Mouse (Mus musculus) thymus, adult 2 months (tissue): ENCODE results near the gene Tmem184c.
A peak's percentile ranks its signal among the peaks of the same experiment; 100 is the strongest.

Source experiments
- CTCF ChIP-seq: fragments of 200-500 bp; IDR thresholded peaks from 2 replicates; pipeline ENCODE4 v1.5.1; 2012; ENCODE audit warnings: mild to moderate bottlenecking, control low read depth, low read length, moderate library complexity, borderline replicate concordance; ENCODE audit not compliant: control insufficient read depth, poor library complexity, insufficient read depth; ENCODE audit errors: extremely low read depth
- POLR2A ChIP-seq: fragments of 200-500 bp; IDR thresholded peaks from 2 replicates; pipeline ENCODE4 v1.6.1; 2012; ENCODE audit warnings: mild to moderate bottlenecking, low read length, control low read depth, moderate library complexity; ENCODE audit not compliant: control insufficient read depth, poor library complexity, insufficient read depth; ENCODE audit errors: extremely low read depth

- TF ChIP-seq CTCF (0 out of 2 replicates have a peak, but pooled peaks have one; percentile 13), POLR2A (peak; percentile 88)
Measured at GRCm38 (mm10) chr8:77549121-77549706, 61.3 kb downstream of the Tmem184c start, which contains the start of gene Prmt9.
